Mouse (Mus musculus) embryonic fibroblast, embryonic 13.5 days (primary cell): ENCODE measurements around the gene Gdpd3.

Source experiments
- CTCF ChIP-seq: IDR thresholded peaks from 2 replicates; pipeline ENCODE4 v1.5.1; 2011; ENCODE audit warnings: mild to moderate bottlenecking, control low read depth, low read length, moderate library complexity, borderline replicate concordance; ENCODE audit not compliant: insufficient read depth
- POLR2A ChIP-seq: IDR thresholded peaks from 2 replicates; pipeline ENCODE4 v1.6.1; 2011; ENCODE audit warnings: low read depth, mild to moderate bottlenecking, control low read depth, low read length, moderate library complexity

GRCm38 (mm10) chr7:126748824-126749223, 17.3 kb upstream of the Gdpd3 start:
- TF ChIP-seq CTCF (no peak), POLR2A (no peak)
